Mouse (Mus musculus) embryo, embryonic 11 days (tissue): Measurements from ENCODE around the gene Sspn.

Experiments
- DNase-seq: peaks from one replicate; pipeline ENCODE4 v3.0.0-alpha.2; 2015

Sspn gene

GRCm38 (mm10) chr6:145934697-145935240, 3.3 kb downstream of the Sspn start:
- DNase-seq: peak; percentile 49

- no peak for DNase-seq
Observed at GRCm38 (mm10) chr6:145935912-145936311, 4.5 kb downstream of the Sspn start.

- DNase-seq: no peak
Observed at GRCm38 (mm10) chr6:145936511-145936910, 5.1 kb downstream of the Sspn start.

- no peak for DNase-seq
Observed at GRCm38 (mm10) chr6:145940852-145941251, 9.4 kb downstream of the Sspn start.

GRCm38 (mm10) chr6:145942263-145942966, 11.0 kb downstream of the Sspn start:
- DNase-seq: no peak

- DNase-seq: no peak
Observed at GRCm38 (mm10) chr6:145943414-145943813, 12.0 kb downstream of the Sspn start.

- DNase-seq: no peak
Observed at GRCm38 (mm10) chr6:145945700-145946344, 14.4 kb downstream of the Sspn start.

- no peak for DNase-seq
Observed at GRCm38 (mm10) chr6:145949049-145949448, 17.6 kb downstream of the Sspn start.

- no peak for DNase-seq
Observed at GRCm38 (mm10) chr6:145950626-145951025, 19.2 kb downstream of the Sspn start.

- DNase-seq: no peak
Observed at GRCm38 (mm10) chr6:145952594-145952993, 21.2 kb downstream of the Sspn start.

GRCm38 (mm10) chr6:145953121-145953896, 21.9 kb downstream of the Sspn start:
- no peak for DNase-seq

GRCm38 (mm10) chr6:145957427-145957965, 26.1 kb downstream of the Sspn start:
- no peak for DNase-seq

- peak; percentile 39 for DNase-seq
Observed at GRCm38 (mm10) chr6:145958070-145958469, 26.6 kb downstream of the Sspn start.

- no peak for DNase-seq
Observed at GRCm38 (mm10) chr6:145961047-145961446, 29.6 kb downstream of the Sspn start.

GRCm38 (mm10) chr6:145963966-145964365, 32.5 kb downstream of the Sspn start:
- no peak for DNase-seq

- no peak for DNase-seq
Observed at GRCm38 (mm10) chr6:145967693-145968092, 36.3 kb downstream of the Sspn start.

GRCm38 (mm10) chr6:145968301-145968818, 36.9 kb downstream of the Sspn start:
- no peak for DNase-seq

- no peak for DNase-seq
Observed at GRCm38 (mm10) chr6:145968821-145969220, 37.4 kb downstream of the Sspn start.

- no peak for DNase-seq
Observed at GRCm38 (mm10) chr6:145969572-145969971, 38.1 kb downstream of the Sspn start.

GRCm38 (mm10) chr6:145972107-145972506, 40.7 kb downstream of the Sspn start:
- no peak for DNase-seq

- DNase-seq: no peak
Observed at GRCm38 (mm10) chr6:145972836-145973235, 41.4 kb downstream of the Sspn start.

GRCm38 (mm10) chr6:145973356-145973755, 41.9 kb downstream of the Sspn start:
- DNase-seq: peak; percentile 23

GRCm38 (mm10) chr6:145974766-145975165, 43.3 kb downstream of the Sspn start:
- no peak for DNase-seq
